Mouse (Mus musculus) small intestine, adult 2 months (tissue): ENCODE results near the gene Tle6. TPM values are rescaled to one million over a fixed set of nuclear protein-coding genes. Genes with fewer than 3 reads are reported as not detected.

Source experiments
- H3K27ac ChIP-seq: fragments of 200-500 bp; 2 replicates; pipeline ENCODE4 v1.5.1; 2012; ENCODE audit warnings: low read depth, low read length, control low read depth, inconsistent platforms; ENCODE audit not compliant: insufficient read depth
- H3K27me3 ChIP-seq: fragments of 200-500 bp; 2 replicates; pipeline ENCODE4 v1.6.1; 2012; ENCODE audit warnings: mild to moderate bottlenecking, moderate library complexity, low read length, inconsistent platforms; ENCODE audit not compliant: control insufficient read depth, insufficient read depth
- H3K36me3 ChIP-seq: fragments of 200-500 bp; 2 replicates; pipeline ENCODE4 v1.6.1; 2012; ENCODE audit warnings: mild to moderate bottlenecking, low read length, control low read depth, inconsistent platforms; ENCODE audit not compliant: control insufficient read depth, insufficient read depth
- H3K4me1 ChIP-seq: fragments of 200-500 bp; 2 replicates; pipeline ENCODE4 v1.6.1; 2012; ENCODE audit warnings: low read length, inconsistent platforms, mixed read lengths; ENCODE audit not compliant: control insufficient read depth, insufficient read depth, insufficient read length
- H3K4me3 ChIP-seq: fragments of 200-500 bp; 2 replicates; pipeline ENCODE4 v1.5.1; 2012; ENCODE audit warnings: low read depth, mild to moderate bottlenecking, control low read depth, inconsistent platforms, low read length, moderate library complexity
- CTCF ChIP-seq: fragments of 200-500 bp; IDR thresholded peaks from 2 replicates; pipeline ENCODE4 v1.5.1; 2012; ENCODE audit warnings: low read depth, mild to moderate bottlenecking, control low read depth, inconsistent platforms, low read length, moderate library complexity, mixed read lengths; ENCODE audit not compliant: insufficient replicate concordance, insufficient read length; ENCODE audit errors: extremely low read depth
- POLR2A ChIP-seq: fragments of 200-500 bp; IDR thresholded peaks from 2 replicates; pipeline ENCODE4 v1.6.1; 2012; ENCODE audit warnings: low read depth, mild to moderate bottlenecking, control low read depth, inconsistent platforms, low read length, moderate library complexity
- WGBS: fragments of 180-500 bp; shearing (Covaris S2); methylation state at CpG from one replicate; pipeline ENCODE4 v1.1.7; 2018; 5-methylcytosine and 5-hydroxymethylcytosine counted together
- polyA plus RNA-seq: library from polyadenylated mRNA; depleted of rRNA; stranded (reverse); fragments of >200 nt; gene quantifications from 2 replicates; pipeline ENCODE4 v1.2.3, GENCODE M21; 2012

Gene Tle6
- polyA plus RNA-seq, 1 experiment = 7.3 TPM

DNA sequence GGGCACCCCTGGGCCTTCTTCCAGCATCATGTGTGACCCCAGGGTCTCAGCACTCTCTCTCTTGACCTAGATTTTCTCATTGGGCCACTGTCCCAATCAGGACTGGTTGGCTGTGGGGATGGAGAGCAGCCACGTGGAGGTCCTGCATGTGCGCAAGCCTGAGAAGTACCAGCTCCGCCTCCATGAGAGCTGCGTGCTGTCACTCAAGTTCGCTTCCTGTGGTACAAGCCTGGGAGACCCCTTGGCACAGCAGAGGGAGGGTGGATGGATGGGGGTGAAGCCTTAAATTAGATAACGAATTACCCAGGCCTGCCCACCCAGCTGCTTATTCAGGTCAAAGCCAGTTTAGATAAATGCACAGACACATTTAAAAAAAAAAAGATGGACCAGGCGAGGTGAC lies 12.1 kb downstream of the Tle6 start:
- Histone ChIP-seq H3K4me3 (no peak overlapping the region), H3K4me1 (no peaks in the 10 kb centered on the region), H3K27ac (no peak overlapping the region), H3K36me3 (no peaks in the 10 kb centered on the region), H3K27me3 (no peaks in the 10 kb centered on the region)
- no peak for TF ChIP-seq CTCF
- no peak for TF ChIP-seq POLR2A
- 82% methylated on average over 7 of the region's 7 CpGs for WGBS

DNA sequence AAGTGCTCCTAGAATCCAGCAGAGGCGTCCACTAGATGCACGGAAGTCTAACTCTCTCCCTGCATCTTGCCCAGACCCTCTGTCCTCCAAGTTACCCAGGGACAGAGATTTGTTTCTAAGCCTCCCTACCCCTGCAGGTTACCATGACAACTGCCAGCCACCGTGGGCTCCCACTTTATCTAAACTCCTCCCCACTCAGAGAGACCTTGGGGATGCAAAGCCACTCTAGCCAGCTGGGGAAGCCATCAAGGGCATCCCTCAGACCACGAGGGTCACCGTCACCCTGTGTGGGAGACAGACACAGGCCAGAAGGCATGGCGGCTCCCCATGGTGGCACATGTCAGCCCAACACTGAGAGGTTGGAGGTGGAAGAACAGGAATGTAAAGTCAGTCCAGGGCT lies 17.5 kb downstream of the Tle6 start:
- 74% methylated on average over 6 of the region's 6 CpGs for WGBS
- no peak overlapping the region for H3K4me3 ChIP-seq
- TF ChIP-seq POLR2A = no peak
- no peak for TF ChIP-seq CTCF
- H3K4me1 ChIP-seq = peaks cover 1% of the 10 kb centered on the region; the same call in 1 of the 2 replicates
- no peak overlapping the region for H3K27ac ChIP-seq
- no peaks in the 10 kb centered on the region for H3K27me3 ChIP-seq
- no peaks in the 10 kb centered on the region for H3K36me3 ChIP-seq

DNA sequence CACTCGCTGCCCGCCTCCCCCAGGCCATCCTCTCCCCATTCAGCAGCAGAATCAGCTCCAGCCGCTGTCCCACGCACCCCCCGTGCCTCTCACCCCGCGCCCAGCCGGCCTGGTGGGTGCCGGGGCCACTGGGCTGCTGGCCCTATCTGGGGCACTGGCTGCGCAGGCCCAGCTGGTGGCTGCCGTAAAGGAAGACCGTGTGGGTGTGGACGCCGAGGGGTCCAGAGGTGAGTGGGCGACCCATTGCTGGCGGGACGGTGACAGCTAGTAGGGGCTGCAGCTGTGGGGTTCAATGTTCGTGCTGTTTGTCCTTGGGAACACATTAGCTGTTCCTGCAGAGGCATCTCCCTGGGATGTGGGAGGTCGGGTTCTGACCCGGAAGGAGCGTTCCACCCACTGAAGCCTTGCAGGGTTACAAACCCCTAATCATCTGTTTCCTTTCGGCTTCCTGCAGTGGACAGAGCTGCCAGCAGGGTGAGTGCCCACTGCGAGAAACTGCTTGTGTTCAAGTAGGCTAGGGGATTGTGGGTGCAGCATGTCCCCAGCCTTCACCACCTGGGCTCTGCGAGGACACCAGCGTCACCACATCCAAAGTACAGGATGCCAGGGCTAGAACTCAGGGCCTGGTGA lies 20.3 kb downstream of the Tle6 start:
- H3K36me3 ChIP-seq = no peaks in the 10 kb centered on the region
- WGBS = 64% methylated on average over 25 of the region's 25 CpGs
- H3K4me1 ChIP-seq = peaks cover 2% of the 10 kb centered on the region; the same call in 1 of the 2 replicates
- TF ChIP-seq POLR2A = no peak
- TF ChIP-seq CTCF = no peak
- no peaks in the 10 kb centered on the region for H3K27me3 ChIP-seq
- H3K27ac ChIP-seq = no peak overlapping the region
- H3K4me3 ChIP-seq = peak overlapping the region; percentile 2; the same call in 1 of the 2 replicates

DNA sequence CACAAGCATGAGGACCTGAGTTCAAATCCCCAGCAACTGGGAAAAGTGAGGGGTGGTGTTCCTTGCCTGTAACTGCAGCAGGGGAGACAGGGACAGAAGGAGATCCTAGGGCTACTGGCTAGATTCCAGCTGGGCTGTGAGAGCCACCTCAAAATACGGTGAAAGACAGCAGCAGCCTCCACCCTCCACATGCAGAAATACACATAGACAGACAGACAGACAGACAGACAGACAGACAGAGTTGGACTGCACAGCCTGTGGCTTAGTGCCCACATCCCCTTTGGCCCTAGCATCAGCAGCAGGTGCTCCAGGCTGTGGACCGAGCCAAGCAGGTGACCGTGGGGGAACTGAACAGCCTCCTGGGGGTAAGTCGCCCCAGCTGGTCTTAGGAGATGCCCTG lies 20.9 kb downstream of the Tle6 start:
- no peak overlapping the region for H3K4me3 ChIP-seq
- 61% methylated on average over 4 of the region's 4 CpGs for WGBS
- TF ChIP-seq POLR2A (no peak), CTCF (no peak)

DNA sequence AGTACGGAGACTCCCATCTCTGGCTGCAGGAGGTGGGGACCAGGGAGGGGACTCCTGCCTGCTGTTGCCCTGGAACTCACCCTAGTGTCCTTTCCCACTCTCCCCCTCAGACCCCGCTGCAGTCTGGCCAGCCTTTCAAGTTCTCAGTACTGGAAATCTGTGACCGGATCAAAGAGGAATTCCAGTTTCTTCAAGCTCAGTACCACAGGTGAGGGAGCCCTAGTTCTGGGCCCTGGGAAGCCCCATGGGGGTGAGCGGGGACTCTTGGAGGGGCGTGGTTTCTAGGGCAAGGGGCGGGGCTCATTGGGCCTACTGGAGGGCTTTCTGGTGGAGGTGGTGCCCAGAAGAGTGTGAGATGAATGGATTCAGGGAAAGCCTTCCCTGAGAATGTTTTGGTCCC lies 25.2 kb downstream of the Tle6 start:
- H3K4me1 ChIP-seq = peaks cover 10% of the 10 kb centered on the region
- no peak overlapping the region for H3K27ac ChIP-seq
- 9% methylated on average over 6 of the region's 6 CpGs for WGBS
- peaks cover 8% of the 10 kb centered on the region for H3K27me3 ChIP-seq
- H3K4me3 ChIP-seq = peak overlapping the region; percentile 66
- no peaks in the 10 kb centered on the region for H3K36me3 ChIP-seq
- TF ChIP-seq POLR2A (no peak), CTCF (no peak)

More for the DNA sequence above, 20.9 kb downstream of the Tle6 start:
- Histone ChIP-seq H3K27me3 (peaks cover 5% of the 10 kb centered on the region), H3K4me1 (peaks cover 5% of the 10 kb centered on the region), H3K36me3 (no peaks in the 10 kb centered on the region), H3K27ac (no peak overlapping the region)

DNA sequence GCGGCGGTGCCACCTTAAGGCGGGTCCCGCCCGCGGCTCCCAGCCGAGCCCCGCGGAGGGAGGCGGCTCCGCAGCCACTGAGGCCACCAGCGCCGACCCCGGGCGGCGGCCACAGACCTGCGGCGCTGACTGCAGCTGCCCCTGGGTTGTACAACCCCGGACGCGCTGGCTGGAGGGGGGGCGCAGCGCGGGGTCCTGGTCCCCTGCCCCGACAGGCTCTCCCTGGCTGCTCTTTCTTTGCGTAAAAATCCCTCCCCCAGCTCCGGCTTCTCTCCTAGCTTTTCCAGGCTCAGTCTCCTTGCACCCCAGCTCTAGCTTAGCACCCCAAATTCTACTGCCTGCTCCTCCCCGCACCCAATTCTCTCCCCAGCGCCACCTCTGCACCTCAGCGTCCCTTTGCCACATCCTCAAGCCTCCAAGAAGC lies 25.7 kb downstream of the Tle6 start:
- Histone ChIP-seq H3K27ac (no peak overlapping the region), H3K27me3 (peaks cover 8% of the 10 kb centered on the region), H3K4me3 (peak overlapping the region; percentile 66), H3K4me1 (peaks cover 10% of the 10 kb centered on the region), H3K36me3 (no peaks in the 10 kb centered on the region)
- TF ChIP-seq POLR2A = no peak
- no peak for TF ChIP-seq CTCF
- under 1% methylated on average over 30 of the region's 30 CpGs for WGBS

DNA sequence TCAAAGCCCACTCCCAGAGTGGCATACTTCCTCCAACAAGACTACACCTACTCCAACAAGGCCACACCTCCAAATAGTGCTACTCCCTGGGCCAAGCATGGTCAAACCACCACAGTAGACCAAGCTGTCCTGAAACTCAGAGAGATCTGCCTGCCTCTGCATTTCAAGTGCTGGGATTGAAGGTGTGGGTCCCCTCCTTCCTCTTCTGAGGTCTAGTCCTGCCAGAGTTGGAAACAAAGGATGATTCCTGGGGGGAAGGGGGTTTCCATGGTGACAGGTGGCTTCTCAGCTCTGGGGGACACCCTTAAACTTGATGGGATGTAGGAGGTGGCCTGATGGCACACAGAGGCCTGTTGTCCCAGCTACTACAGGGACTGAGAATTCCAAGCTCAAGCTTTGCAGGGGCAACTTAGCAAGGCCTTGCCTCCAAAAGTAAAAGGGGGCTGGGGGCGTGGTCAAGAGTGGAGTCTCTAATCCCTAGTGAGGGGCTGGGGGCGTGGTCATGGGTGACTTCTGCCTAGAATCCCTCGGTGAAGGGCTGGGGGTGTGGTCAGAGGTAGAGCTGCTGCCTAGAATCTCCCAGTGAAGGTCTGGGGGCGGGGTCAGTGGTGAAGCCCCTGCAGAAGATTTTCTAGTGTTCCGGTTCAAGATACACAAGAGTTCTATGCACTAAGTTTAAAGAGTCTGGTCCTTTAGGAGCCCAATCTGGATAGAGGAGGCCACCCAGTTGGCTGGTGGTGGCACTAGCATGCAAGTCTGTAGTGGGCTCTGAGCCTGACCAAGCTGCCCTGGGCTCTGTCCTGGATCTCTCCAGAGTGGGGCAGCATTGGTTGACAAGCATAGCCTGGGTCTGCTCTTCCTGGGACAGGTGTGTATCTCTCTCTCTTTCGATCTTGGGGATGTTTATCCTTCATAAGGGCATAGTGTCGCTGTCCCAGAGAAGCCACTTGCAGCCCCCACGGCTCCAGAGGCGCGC lies 26.5 kb downstream of the Tle6 start, which contains the start of gene Tle2:
Gene Tle2 (plus strand): TSS at position 481 of the 976 bp plus-strand sequence.
- peaks cover 8% of the 10 kb centered on the region for H3K27me3 ChIP-seq
- no peaks in the 10 kb centered on the region for H3K36me3 ChIP-seq
- peaks cover 9% of the 10 kb centered on the region for H3K4me1 ChIP-seq
- peak within 1 kb of the TSS; percentile 66 for H3K4me3 ChIP-seq
- TF ChIP-seq POLR2A (no peak), CTCF (no peak)
- H3K27ac ChIP-seq = no peak within 1 kb of the TSS
- WGBS = 44% methylated on average over 10 of the region's 10 CpGs
